Mouse (Mus musculus): ENCODE results near the gene Gja1. TPM values are rescaled to one million over a fixed set of nuclear protein-coding genes. Genes with fewer than 3 reads are reported as not detected.
"Not testable (repeated sequence)": the region's sequence is repeated elsewhere in the genome, so short reads cannot be mapped to it uniquely, and the experiment has no call there.

Gja1 gene
- total and polyA plus RNA-seq, 3 experiments, result 0.05 TPM; not detected in 2

DNA sequence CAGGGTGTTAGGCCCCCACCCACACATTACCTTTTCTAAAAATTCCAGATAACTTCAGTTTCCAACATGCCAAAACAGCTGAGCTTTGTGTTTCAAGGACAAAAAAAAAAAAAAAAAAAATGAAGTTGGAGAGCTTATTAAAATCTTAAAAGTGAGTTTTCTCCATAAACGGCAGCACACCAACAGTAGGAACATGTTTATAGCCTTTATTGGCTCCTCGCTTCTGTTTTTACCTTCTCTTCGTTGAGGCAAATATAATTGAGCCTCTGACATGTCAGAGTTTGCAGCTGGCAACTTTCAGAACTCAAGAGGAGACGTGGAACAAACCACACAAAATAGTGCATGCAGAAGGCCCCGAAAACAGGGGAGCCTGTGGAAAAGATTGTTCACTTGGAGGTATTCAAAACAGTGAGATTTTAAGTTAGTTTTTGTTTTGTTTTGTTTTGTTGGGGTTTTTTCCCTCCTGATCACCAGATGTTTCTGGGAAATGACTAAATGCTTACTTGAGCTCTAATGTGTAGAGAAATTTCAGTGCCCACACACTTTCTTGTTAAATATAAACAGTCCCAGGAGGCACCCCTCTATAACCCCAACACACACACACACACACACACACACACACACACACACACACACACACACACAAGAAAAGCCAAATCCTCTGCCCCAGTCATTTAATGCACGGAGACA is 16.1 kb downstream of the Gja1 start:
- Histone ChIP-seq H3K9me3 (replicated peaks) (no peaks in the 10 kb centered on the region), H3K4me1 (ENCODE audit: insufficient read depth, low read depth, low read length) (no peaks in the 10 kb centered on the region), H3K36me3 (replicated peaks) (no peaks in the 10 kb centered on the region), H3K27me3 (ENCODE audit: insufficient read depth, low read length) (no peaks in the 10 kb centered on the region), H3K4me3 (ENCODE audit: low read depth, low read length) (no peak overlapping the region)
- no peak for DNase-seq (ENCODE audit: low spot score)
- TF ChIP-seq GATA1 (IDR thresholded peaks at IDR 0.05; ENCODE audit: borderline replicate concordance, low read length) (no peak), POLR2AphosphoS5 (IDR thresholded peaks at IDR 0.05; ENCODE audit: insufficient replicate concordance, low read depth, low read length) (no peak), GATA2 (IDR thresholded peaks at IDR 0.05; ENCODE audit: borderline replicate concordance, low read depth, low read length) (no peak), TAL1 (conservative IDR thresholded peaks at IDR 0.05; ENCODE audit: low read depth, low read length) (no peak), CTCF (IDR thresholded peaks at IDR 0.05; ENCODE audit: low read depth, low read length) (no peak)
- no peak for ATAC-seq (ENCODE audit: extremely low read depth, insufficient number of reproducible peaks, low FRiP score, poor library complexity, severe bottlenecking)

DNA sequence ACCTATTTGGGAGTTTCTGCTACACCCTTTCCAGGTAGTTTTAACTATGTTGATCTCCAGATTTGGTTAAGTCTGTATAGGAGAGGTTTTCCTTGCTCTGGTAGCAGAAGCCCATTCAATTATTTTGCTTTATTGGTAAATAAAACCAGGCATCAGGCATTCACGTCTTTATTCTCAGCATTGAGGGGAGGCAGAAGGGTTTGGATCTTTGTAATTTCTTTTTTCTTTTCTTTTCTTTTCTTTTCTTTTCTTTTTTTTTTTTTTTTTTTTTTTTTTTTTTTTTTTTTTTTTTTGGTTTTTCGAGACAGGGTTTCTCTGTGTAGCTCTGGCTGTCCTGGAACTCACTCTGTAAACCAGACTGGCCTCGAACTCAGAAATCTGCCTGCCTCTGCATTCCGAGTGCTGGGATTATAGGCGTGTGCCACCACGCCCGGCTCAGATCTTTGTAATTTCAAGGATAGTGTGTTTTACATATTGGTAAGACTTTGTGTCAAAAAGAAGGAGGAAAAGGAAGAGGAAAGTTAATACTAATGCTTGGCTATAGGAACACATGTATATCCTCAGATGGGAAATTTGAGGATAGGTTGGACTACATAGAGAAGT is 16.8 kb downstream of the Gja1 start:
- not testable (repeated sequence) for ATAC-seq (ENCODE audit: extremely low read depth, insufficient number of reproducible peaks, low FRiP score, poor library complexity, severe bottlenecking); DNase-seq (ENCODE audit: low spot score); H3K4me1 ChIP-seq (ENCODE audit: insufficient read depth, low read depth, low read length); H3K36me3 ChIP-seq (replicated peaks); H3K4me3 ChIP-seq (ENCODE audit: low read depth, low read length); H3K9me3 ChIP-seq (replicated peaks); H3K27me3 ChIP-seq (ENCODE audit: insufficient read depth, low read length)

DNA sequence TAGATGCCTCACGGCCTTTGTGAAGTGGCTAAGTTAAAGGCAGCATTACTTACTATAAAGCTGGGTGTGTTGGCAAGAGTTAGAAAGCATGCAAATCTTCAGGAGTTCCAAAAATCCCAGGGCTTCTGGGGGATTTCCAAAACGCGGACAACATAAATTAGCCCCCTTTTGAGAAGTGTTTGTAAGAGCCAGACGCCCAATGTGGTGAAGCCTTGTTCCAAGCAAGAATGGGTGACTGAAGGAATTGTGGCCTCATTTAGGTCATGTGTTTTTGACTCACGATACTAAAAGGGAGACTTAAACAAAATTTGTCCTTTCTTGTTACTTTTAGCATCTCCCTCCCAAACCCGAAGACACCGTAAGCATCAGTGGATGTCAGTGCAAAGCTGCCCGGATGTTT is 20.7 kb downstream of the Gja1 start:
- Histone ChIP-seq H3K27me3 (ENCODE audit: insufficient read depth, low read length) (no peaks in the 10 kb centered on the region), H3K4me1 (ENCODE audit: insufficient read depth, low read depth, low read length) (no peaks in the 10 kb centered on the region), H3K36me3 (replicated peaks) (no peaks in the 10 kb centered on the region), H3K4me3 (ENCODE audit: low read depth, low read length) (no peak overlapping the region), H3K9me3 (replicated peaks) (no peaks in the 10 kb centered on the region)
- TF ChIP-seq GATA1 (IDR thresholded peaks at IDR 0.05; ENCODE audit: borderline replicate concordance, low read length), result no peak
- TF ChIP-seq GATA2 (IDR thresholded peaks at IDR 0.05; ENCODE audit: borderline replicate concordance, low read depth, low read length), result no peak
- TF ChIP-seq POLR2AphosphoS5 (IDR thresholded peaks at IDR 0.05; ENCODE audit: insufficient replicate concordance, low read depth, low read length), result no peak
- no peak for TF ChIP-seq CTCF (IDR thresholded peaks at IDR 0.05; ENCODE audit: low read depth, low read length)
- TF ChIP-seq TAL1 (conservative IDR thresholded peaks at IDR 0.05; ENCODE audit: low read depth, low read length), result no peak
- ATAC-seq (ENCODE audit: extremely low read depth, insufficient number of reproducible peaks, low FRiP score, poor library complexity, severe bottlenecking) (no peak), DNase-seq (ENCODE audit: low spot score) (no peak)

DNA sequence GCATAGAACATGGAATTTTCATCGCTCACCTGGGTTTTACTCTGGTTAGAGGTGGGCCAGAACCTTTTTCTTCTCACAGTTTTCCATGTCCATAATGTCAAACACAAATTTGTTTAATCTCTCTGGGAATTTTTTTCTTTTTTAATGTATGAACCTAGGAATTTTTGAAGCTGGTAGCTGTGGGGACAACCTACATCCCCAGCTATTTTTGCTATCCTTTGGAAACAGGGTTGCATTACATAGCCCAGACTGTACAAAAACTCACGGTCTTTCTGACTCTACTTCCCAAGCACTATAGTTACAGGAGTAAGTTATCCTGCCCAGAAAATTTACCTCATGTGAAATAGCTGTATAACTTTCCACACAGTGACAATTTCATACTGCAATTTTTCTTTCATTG is 21.2 kb downstream of the Gja1 start:
- Histone ChIP-seq H3K4me3 (ENCODE audit: low read depth, low read length) (no peak overlapping the region), H3K27me3 (ENCODE audit: insufficient read depth, low read length) (no peaks in the 10 kb centered on the region), H3K4me1 (ENCODE audit: insufficient read depth, low read depth, low read length) (no peaks in the 10 kb centered on the region), H3K36me3 (replicated peaks) (no peaks in the 10 kb centered on the region), H3K9me3 (replicated peaks) (no peaks in the 10 kb centered on the region)
- no peak for ATAC-seq (ENCODE audit: extremely low read depth, insufficient number of reproducible peaks, low FRiP score, poor library complexity, severe bottlenecking)
- no peak for DNase-seq (ENCODE audit: low spot score)
- TF ChIP-seq GATA2 (IDR thresholded peaks at IDR 0.05; ENCODE audit: borderline replicate concordance, low read depth, low read length), result no peak
- no peak for TF ChIP-seq CTCF (IDR thresholded peaks at IDR 0.05; ENCODE audit: low read depth, low read length)
- TF ChIP-seq POLR2AphosphoS5 (IDR thresholded peaks at IDR 0.05; ENCODE audit: insufficient replicate concordance, low read depth, low read length), result no peak
- no peak for TF ChIP-seq GATA1 (IDR thresholded peaks at IDR 0.05; ENCODE audit: borderline replicate concordance, low read length)
- no peak for TF ChIP-seq TAL1 (conservative IDR thresholded peaks at IDR 0.05; ENCODE audit: low read depth, low read length)

DNA sequence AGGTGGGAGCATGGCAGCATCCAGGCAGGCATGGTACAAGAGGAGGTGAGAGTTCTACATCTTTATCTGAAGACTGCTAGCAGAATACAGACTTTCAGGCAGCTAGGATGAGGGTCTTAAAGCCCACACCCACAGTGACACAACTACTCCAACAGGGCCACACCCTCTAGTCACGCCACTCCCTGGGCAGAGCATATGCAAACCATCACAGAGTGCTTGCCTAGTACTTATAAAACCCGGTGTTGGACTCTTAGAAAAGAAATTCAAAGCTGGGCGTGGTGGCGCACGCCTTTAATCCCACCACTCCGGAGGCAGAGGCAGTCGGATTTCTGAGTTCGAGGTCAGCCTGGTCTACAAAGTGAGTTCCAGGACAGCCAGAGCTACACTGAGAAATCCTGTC is 24.3 kb downstream of the Gja1 start:
- ATAC-seq (ENCODE audit: extremely low read depth, insufficient number of reproducible peaks, low FRiP score, poor library complexity, severe bottlenecking), result not testable (repeated sequence)

DNA sequence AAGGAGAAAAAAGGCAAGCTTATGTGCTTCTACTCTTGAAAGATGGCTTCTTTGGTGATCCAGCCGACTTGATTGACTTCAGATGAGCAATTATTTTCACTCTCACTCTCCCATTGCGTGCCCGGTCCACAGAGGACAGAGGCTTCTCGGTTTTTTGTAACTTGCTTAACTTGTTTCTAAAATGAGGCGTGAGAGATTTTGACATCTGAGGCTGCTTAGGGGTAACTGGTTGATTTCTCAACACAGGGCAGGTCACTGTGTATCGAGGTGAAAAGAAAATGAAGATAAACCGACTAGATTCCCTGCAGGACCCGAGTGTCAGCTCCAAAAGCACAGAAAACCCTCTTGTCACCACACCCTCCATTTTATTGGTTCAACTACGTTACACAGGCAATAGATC is 28.8 kb downstream of the Gja1 start:
- no peak for DNase-seq (ENCODE audit: low spot score)
- Histone ChIP-seq H3K4me3 (ENCODE audit: low read depth, low read length) (no peak overlapping the region), H3K9me3 (replicated peaks) (no peaks in the 10 kb centered on the region), H3K27me3 (ENCODE audit: insufficient read depth, low read length) (no peaks in the 10 kb centered on the region), H3K4me1 (ENCODE audit: insufficient read depth, low read depth, low read length) (no peaks in the 10 kb centered on the region), H3K36me3 (replicated peaks) (no peaks in the 10 kb centered on the region)
- ATAC-seq (ENCODE audit: extremely low read depth, insufficient number of reproducible peaks, low FRiP score, poor library complexity, severe bottlenecking), result no peak
- TF ChIP-seq GATA1 (IDR thresholded peaks at IDR 0.05; ENCODE audit: borderline replicate concordance, low read length), result no peak

More for the DNA sequence above, 24.3 kb downstream of the Gja1 start:
- not testable (repeated sequence) for H3K4me1 ChIP-seq (ENCODE audit: insufficient read depth, low read depth, low read length); DNase-seq (ENCODE audit: low spot score); H3K4me3 ChIP-seq (ENCODE audit: low read depth, low read length); H3K36me3 ChIP-seq (replicated peaks); H3K27me3 ChIP-seq (ENCODE audit: insufficient read depth, low read length); H3K9me3 ChIP-seq (replicated peaks)
